Mouse (Mus musculus) myocyte (in vitro differentiated cells): Measurements from ENCODE around the gene Bag1. TPM values are rescaled to one million over a fixed set of nuclear protein-coding genes. Genes with fewer than 3 reads are reported as not detected.

Experiments
- H3K27me3 ChIP-seq: one replicate; pipeline ENCODE4 v1.6.1; 2011; ENCODE audit not compliant: control insufficient read depth, insufficient read depth, insufficient read length
- H3K36me3 ChIP-seq: one replicate; pipeline ENCODE4 v1.6.1; 2011; ENCODE audit not compliant: control insufficient read depth, insufficient read depth
- H3K4me2 ChIP-seq: one replicate; pipeline ENCODE4 v1.6.1; 2011; ENCODE audit warnings: low read depth, control low read depth
- H3K4me3 ChIP-seq: one replicate; pipeline ENCODE4 v1.5.1; 2011; ENCODE audit warnings: mild to moderate bottlenecking, control low read depth, moderate library complexity
- H3K79me2 ChIP-seq: one replicate; pipeline ENCODE4 v1.6.1; 2011; ENCODE audit not compliant: control insufficient read depth, insufficient read depth
- H3ac ChIP-seq: one replicate; pipeline ENCODE4 v1.6.1; 2011; ENCODE audit not compliant: control insufficient read depth, insufficient read length
- CEBPB ChIP-seq: IDR thresholded peaks from 2 replicates; pipeline ENCODE4 v1.6.1; 2011; ENCODE audit warnings: mild to moderate bottlenecking, moderate library complexity; ENCODE audit not compliant: poor library complexity, insufficient read depth, severe bottlenecking
- E2F4 ChIP-seq: IDR thresholded peaks from one replicate; pipeline ENCODE4 v1.6.1; 2011; ENCODE audit warnings: mild to moderate bottlenecking, control low read depth, moderate library complexity; ENCODE audit not compliant: insufficient read depth
- MAX ChIP-seq: IDR thresholded peaks from one replicate; pipeline ENCODE4 v1.6.1; 2011; ENCODE audit warnings: low read depth, mild to moderate bottlenecking, control low read depth
- MYOD1 ChIP-seq, 3 experiments: IDR thresholded peaks; one replicate each; pipeline ENCODE4 v1.6.1; 2011; ENCODE audit warnings: control low read depth in 2 of 3, low read depth in 2 of 3, mild to moderate bottlenecking in 2 of 3, moderate library complexity in 1 of 3; ENCODE audit not compliant: insufficient read length in 2 of 3, control insufficient read depth in 1 of 3
- MYOG ChIP-seq, 3 experiments: IDR thresholded peaks; one replicate each; pipeline ENCODE4 v1.6.1; 2011; ENCODE audit warnings: control low read depth in 2 of 3, low read depth in 2 of 3, mild to moderate bottlenecking in 2 of 3; ENCODE audit not compliant: insufficient read length in 2 of 3, control insufficient read depth in 1 of 3, insufficient read depth in 1 of 3
- POLR2A ChIP-seq: IDR thresholded peaks from one replicate; pipeline ENCODE4 v1.6.1; 2011; ENCODE audit warnings: low read depth, mild to moderate bottlenecking, control low read depth, moderate library complexity; ENCODE audit not compliant: insufficient read length
- POLR2AphosphoS2 ChIP-seq: IDR thresholded peaks from one replicate; pipeline ENCODE4 v1.6.1; 2011; ENCODE audit warnings: low read depth, control low read depth; ENCODE audit not compliant: insufficient read length
- REST ChIP-seq: IDR thresholded peaks from one replicate; pipeline ENCODE4 v1.6.1; 2011; ENCODE audit warnings: mild to moderate bottlenecking, control low read depth, moderate library complexity; ENCODE audit not compliant: insufficient read depth, insufficient read length
- SRF ChIP-seq: IDR thresholded peaks from one replicate; pipeline ENCODE4 v1.6.1; 2011; ENCODE audit warnings: low read depth; ENCODE audit not compliant: control insufficient read depth, insufficient read length
- TCF12 ChIP-seq: IDR thresholded peaks from one replicate; pipeline ENCODE4 v1.6.1; 2011; ENCODE audit warnings: mild to moderate bottlenecking, control low read depth; ENCODE audit not compliant: poor library complexity, insufficient read depth, severe bottlenecking
- TCF3 ChIP-seq: IDR thresholded peaks from one replicate; pipeline ENCODE4 v1.6.1; 2011; ENCODE audit warnings: low read depth, control low read depth; ENCODE audit not compliant: insufficient read length
- USF1 ChIP-seq: IDR thresholded peaks from one replicate; pipeline ENCODE4 v1.6.1; 2011; ENCODE audit warnings: low read depth, mild to moderate bottlenecking, control low read depth, moderate library complexity
- polyA plus RNA-seq: library from polyadenylated mRNA; unstranded; fragments of >200 nt; fragmentation: generic; extraction: Trizol; gene quantifications from one replicate; pipeline ENCODE4 v1.2.1, GENCODE M21; 2012; ENCODE audit warnings: missing spikeins

The Bag1 gene
- polyA plus RNA-seq, 1 experiment, result 330 TPM

- no peak for TF ChIP-seq TCF12
- no peak for TF ChIP-seq USF1
- no peak for TF ChIP-seq CEBPB
- no peak for TF ChIP-seq TCF3
- TF ChIP-seq SRF, result no peak
- TF ChIP-seq MYOD1 (IDR thresholded peaks at IDR 0.05; ENCODE audit: control insufficient read depth in 1 of 3, insufficient read length in 2 of 3, low read depth in 2 of 3), result no peak
- no peak for TF ChIP-seq POLR2A
- TF ChIP-seq MYOG (IDR thresholded peaks at IDR 0.05; ENCODE audit: control insufficient read depth in 1 of 3, insufficient read depth in 1 of 3, insufficient read length in 2 of 3, low read depth in 2 of 3), result no peak
- TF ChIP-seq POLR2AphosphoS2, result no peak
- no peak for TF ChIP-seq REST
- no peak overlapping the region for H3ac ChIP-seq
- no peaks in the 10 kb centered on the region for H3K79me2 ChIP-seq
Measured at GRCm38 (mm10) chr4:40889252-40889651, 58.8 kb downstream of the Bag1 start.

DNA sequence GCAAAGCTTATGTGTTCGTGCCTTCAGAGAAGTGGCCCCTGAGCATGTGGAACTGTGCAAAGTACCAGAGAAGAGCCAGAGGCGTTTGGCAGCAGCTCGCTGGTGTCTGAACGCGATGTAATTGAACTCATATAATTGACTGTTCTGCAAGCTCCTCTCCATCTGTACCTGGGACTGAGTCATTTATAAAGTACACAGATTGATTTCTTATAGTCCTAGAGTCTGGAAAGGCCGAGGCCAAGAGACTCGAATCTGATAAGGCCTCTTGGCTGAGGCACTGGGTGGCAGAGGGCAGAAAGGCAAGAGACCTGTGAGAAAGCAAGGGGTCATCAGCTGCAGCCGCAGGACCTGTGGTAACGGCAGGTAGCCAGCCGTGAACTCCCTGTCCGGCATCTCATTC lies 59.3 kb downstream of the Bag1 start:
- Histone ChIP-seq H3K36me3 (no peaks in the 10 kb centered on the region), H3K4me3 (no peak overlapping the region), H3K4me2 (no peak overlapping the region), H3ac (no peak overlapping the region), H3K79me2 (no peaks in the 10 kb centered on the region), H3K27me3 (no peaks in the 10 kb centered on the region)
- TF ChIP-seq MYOD1 (IDR thresholded peaks at IDR 0.05; ENCODE audit: control insufficient read depth in 1 of 3, insufficient read length in 2 of 3, low read depth in 2 of 3) (no peak), POLR2A (no peak), POLR2AphosphoS2 (no peak), SRF (no peak), MYOG (IDR thresholded peaks at IDR 0.05; ENCODE audit: control insufficient read depth in 1 of 3, insufficient read depth in 1 of 3, insufficient read length in 2 of 3, low read depth in 2 of 3) (no peak), REST (no peak), TCF12 (no peak), TCF3 (no peak), MAX (no peak), USF1 (no peak), E2F4 (no peak)

More at GRCm38 (mm10) chr4:40889252-40889651, 58.8 kb downstream of the Bag1 start:
- no peak overlapping the region for H3K4me2 ChIP-seq
- H3K27me3 ChIP-seq, result no peaks in the 10 kb centered on the region
- no peak overlapping the region for H3K4me3 ChIP-seq
- no peaks in the 10 kb centered on the region for H3K36me3 ChIP-seq

Other genes starting within 250 kb of the Bag1 start
- 20.4 TPM for gene Aptx, start 245.1 kb downstream of the Bag1 start, polyA plus RNA-seq
- gene Dnaja1, start 226.1 kb downstream of the Bag1 start, polyA plus RNA-seq, result 68.3 TPM
- 67.5 TPM for gene Smu1, start 190.4 kb downstream of the Bag1 start, polyA plus RNA-seq
- gene B4galt1, start 94.3 kb downstream of the Bag1 start, polyA plus RNA-seq, result 37.7 TPM
- 12.5 TPM for gene Spink4, start 28.2 kb downstream of the Bag1 start, polyA plus RNA-seq
- gene Chmp5, start 113 bp upstream of the Bag1 start, polyA plus RNA-seq, result 62.2 TPM
- gene Nfx1, start 22.6 kb upstream of the Bag1 start, polyA plus RNA-seq, result 27.0 TPM
- not detected for gene Aqp7, start 99.8 kb upstream of the Bag1 start, polyA plus RNA-seq
- gene Aqp3, start 149.9 kb upstream of the Bag1 start, polyA plus RNA-seq, result not detected
- gene Nol6, start 176.2 kb upstream of the Bag1 start, polyA plus RNA-seq, result 26.3 TPM
- 69.0 TPM for gene Ube2r2, start 187.4 kb upstream of the Bag1 start, polyA plus RNA-seq